Mouse (Mus musculus): ENCODE results near the gene Tmco5.
"Not testable (repeated sequence)": the region's sequence is repeated elsewhere in the genome, so short reads cannot be mapped to it uniquely, and the experiment has no call there.

Tmco5 gene

GRCm38 (mm10) chr2:116922580-116923500 is 44.3 kb downstream of the Tmco5 start:
- no peak for DNase-seq (ENCODE audit: low spot score)

GRCm38 (mm10) chr2:116923684-116924083 is 45.2 kb downstream of the Tmco5 start:
- DNase-seq (ENCODE audit: low spot score): no peak

- no peak for DNase-seq (ENCODE audit: low spot score)
These were observed 45.8 kb downstream of the Tmco5 start for GRCm38 (mm10) chr2:116924292-116924691.

GRCm38 (mm10) chr2:116925230-116925629 is 46.7 kb downstream of the Tmco5 start:
- DNase-seq (ENCODE audit: low spot score): no peak

- no peak for DNase-seq (ENCODE audit: low spot score)
These were observed 53.7 kb downstream of the Tmco5 start for GRCm38 (mm10) chr2:116932218-116932617.

GRCm38 (mm10) chr2:116934236-116934635 is 55.7 kb downstream of the Tmco5 start:
- not testable (repeated sequence) for DNase-seq (ENCODE audit: low spot score)

GRCm38 (mm10) chr2:116934776-116935175 is 56.3 kb downstream of the Tmco5 start:
- no peak for DNase-seq (ENCODE audit: low spot score)

GRCm38 (mm10) chr2:116936371-116936770 is 57.9 kb downstream of the Tmco5 start:
- no peak for DNase-seq (ENCODE audit: low spot score)

GRCm38 (mm10) chr2:116937166-116937565 is 58.7 kb downstream of the Tmco5 start:
- no peak for DNase-seq (ENCODE audit: low spot score)

- no peak for DNase-seq (ENCODE audit: low spot score)
These were observed 63.3 kb downstream of the Tmco5 start for GRCm38 (mm10) chr2:116941816-116942215.
